Mouse (Mus musculus) thymus, adult 18-20 months (tissue): ENCODE measurements around the gene Krt36.

Experiments used
- DNase-seq, 2 experiments: peaks; one replicate each; pipeline ENCODE4 v3.0.0; 2022; ENCODE audit warnings: mixed read lengths in 2 of 2

Krt36 gene

DNA sequence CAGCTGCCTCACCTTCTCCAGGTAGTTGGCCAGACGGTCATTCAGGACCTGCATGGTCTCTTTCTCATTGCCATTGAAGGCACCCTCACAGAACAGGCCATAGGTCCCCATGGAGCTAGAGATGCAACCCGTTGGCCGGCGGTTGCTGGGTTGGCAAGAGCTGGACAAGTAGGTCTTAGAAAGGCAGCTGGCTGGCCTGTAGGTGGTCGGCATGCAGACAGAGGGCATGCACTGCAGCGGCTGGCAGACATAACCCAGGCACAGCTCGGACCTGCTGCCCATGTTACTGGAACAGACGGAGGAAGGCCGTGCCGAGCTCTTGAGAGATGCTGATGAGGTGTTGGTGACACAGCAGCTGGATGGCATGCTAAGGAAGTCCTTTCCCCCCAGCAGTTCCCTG is 17.6 kb downstream of the Krt36 start, which contains the start of gene Krt32:
TSS of gene Krt32 (minus strand) at position 366 of the 400 bp plus-strand sequence.
- no peak for DNase-seq

DNA sequence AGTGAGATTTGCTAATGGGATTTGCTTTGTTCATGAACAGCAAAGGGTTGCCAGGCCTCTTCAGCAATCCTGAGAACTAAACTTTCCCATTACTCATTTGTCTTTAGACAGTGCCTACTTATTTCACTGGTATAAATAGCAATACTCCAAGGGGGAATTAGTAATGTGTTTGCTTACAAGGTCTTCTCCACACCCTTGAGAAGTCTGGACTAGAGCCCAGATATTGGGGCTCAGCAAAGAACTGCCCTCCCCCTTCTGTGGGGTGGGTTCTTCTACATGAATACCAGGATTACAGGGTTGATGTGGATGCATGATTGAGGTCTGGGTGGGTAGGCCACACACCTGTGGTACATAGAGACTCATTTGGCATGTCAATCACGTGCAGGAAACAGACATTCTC is 31.6 kb downstream of the Krt36 start:
- no peak for DNase-seq

DNA sequence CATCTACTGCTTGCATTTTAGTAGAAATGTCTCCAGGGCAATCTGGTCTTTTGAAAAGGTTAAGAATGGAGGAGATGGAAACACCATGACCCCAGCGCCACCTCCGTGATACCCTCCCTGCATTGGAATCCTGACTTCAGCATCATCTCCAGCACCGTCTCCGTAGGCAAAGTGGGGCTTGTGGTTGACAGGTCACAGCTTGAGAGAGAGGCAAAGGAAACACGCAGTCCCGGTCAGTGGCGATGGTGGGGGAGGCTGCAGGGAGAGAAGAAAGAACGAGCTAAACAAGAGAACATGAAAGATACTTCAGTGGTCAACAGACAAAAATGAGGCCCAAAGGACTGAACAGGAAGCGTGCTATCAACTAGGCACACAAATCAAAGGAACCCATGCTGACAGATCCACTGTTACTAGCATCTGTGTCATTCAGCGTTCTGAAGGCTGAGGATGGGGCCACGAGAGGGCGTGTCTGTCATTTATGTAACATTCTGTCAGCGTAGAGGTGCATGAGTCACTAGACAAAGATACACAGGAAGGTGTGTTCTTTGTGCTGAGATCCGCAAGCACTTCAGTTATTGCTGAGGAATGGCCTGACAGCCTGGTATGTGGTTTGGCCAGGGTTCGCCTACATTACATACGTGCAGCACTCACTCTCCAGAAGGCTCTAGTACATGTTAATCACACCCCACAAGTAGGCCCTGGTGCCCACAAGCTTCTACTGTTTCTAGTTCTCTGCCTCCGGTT is 38.0 kb downstream of the Krt36 start:
- DNase-seq, result no peak

DNA sequence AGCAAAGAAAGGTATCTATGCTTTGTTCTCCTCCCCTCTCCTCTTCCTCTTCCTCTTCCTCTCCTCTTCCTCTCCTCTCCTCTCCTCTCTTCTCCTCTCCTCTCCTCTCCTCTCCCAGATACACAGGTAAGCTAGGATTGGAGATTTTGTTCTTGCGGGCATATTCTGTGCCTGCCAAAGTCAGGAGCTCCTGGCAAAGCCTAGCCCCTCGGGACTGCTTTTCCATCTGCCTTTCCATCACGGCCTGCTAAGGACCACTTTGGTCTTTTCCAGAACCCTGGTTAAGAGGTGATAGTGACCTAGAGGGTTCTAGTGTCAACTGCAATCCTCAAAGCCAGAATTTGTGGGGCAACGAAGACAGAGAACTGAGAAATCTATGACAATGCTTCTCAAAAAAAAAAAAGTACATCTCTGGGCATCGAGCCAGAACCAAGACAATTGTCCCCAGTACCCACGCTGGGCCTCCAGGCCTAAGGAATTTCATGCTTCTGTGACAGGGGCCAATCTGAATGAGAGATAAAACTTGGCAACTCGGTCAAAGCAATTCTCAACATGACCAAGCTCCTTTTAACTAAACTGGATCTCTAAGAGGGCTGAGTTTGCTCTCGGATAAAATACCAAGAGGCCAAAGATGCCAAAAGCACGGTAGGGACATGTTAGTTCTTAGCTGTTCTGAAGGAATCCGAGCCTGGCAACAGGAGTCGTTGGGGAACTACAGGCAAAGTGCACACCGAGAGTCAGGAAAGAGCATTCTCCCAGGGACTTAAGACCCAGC is 39.0 kb downstream of the Krt36 start:
- no peak for DNase-seq

DNA sequence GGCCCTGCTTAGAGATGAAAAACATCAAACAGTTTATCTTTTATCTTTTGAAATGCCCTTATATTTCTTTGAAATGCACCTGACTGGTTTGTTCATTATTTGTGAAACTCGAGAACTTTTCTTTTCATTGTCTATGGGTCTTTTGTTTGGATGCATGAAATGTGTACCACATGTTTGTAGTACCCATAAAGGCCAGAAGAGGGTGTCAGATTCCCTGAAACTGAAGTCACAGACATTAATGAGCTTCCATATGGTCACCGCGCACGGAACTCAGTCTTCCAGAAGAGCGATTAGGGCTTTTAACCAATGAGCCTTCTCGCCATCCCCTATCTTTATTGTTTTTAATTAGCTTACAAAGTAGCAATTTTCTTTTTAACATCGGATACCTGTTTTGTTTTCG is 46.6 kb downstream of the Krt36 start:
- no peak for DNase-seq

DNA sequence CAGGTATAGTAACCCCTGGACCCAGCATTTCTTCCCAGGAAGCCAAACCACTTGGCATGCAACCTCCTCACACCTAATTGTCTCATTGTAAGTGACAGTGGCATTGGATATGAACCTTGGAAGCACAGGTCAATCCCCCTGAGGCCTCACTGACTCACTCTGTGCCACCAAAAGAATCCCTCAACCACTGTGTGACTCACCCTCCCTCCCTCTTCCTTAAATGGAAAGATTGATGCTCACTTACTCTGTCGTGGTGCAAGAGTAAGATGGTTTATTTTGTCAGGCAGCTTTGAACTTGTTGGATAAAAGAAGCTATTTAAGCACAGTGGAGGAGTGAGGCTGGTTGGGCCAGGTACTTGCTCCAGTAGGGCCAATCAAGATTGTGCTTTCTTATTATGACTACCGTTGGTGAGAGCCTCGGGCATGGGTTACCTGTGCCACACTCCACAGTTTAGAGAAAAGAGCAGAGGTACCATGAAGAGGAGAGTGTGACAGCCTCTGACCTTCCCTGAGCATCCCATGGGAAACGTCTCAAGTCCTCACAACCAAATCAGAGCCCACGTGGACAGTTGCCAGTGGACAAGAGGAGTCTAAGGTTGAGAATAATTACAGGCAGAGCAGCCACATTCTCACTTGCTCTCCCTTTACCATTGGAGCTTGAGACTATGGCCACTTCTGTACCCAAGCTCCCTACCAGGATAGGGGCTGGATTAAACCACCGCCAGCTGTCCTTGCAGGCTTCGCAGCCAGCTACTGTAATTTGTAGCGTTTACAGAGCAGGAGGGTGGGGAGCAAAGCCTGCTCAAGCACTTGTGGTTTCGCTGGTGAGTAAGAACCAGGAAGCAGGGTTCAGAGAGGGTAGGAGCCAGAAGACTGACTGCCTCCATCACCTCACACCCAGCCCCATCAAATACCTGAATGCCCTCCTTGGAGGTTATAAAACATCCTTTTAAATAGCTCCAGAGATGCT is 49.5 kb downstream of the Krt36 start:
- DNase-seq, result no peak
